In genomic region chr4:148405255-148405788, GRCm38 (mm10) we compare ENCODE assay signal across 14 mouse cellular contexts. TPM values are rescaled to one million over a fixed set of nuclear protein-coding genes. Genes with fewer than 3 reads are reported as not detected.
DNase-seq lines count a peak whose midpoint lies in the region; ATAC-seq and TF ChIP-seq lines count a peak whose summit lies in the region.
"Had no signal": no experiment of that assay in that cellular context is flagged by ENCODE, and none has a peak within 500 bp of the region (broad histone marks: within the 10 kb centered on the region; RNA-seq: fewer than 3 reads in every experiment).

No protein-coding gene starts in this region.

- H3K36me3 ChIP-seq in heart, embryonic 12.5 days = no peaks in the 10 kb centered on the region
- no peaks in the 10 kb centered on the region for H3K36me3 ChIP-seq in heart, embryonic 11.5 days (ENCODE audit: control insufficient read depth, insufficient read depth, low read length)
- H3K36me3 ChIP-seq in stomach, embryonic 14.5 days (ENCODE audit: control insufficient read depth, insufficient read depth, low read length) = no peaks in the 10 kb centered on the region
- no peaks in the 10 kb centered on the region for H3K36me3 ChIP-seq in stomach, postnatal 0 days (ENCODE audit: control insufficient read depth, insufficient read depth, low read length)
- no peaks in the 10 kb centered on the region for H3K36me3 ChIP-seq in limb, embryonic 14.5 days (ENCODE audit: control insufficient read depth, insufficient read depth, low read length)
- H3K36me3 ChIP-seq: embryonic facial prominence, embryonic 15.5 days had no signal

- no peak for TF ChIP-seq POLR2A in limb, embryonic 14.5 days (IDR thresholded peaks at IDR 0.05; ENCODE audit: borderline replicate concordance, extremely low read depth, insufficient read depth, insufficient read length)

- H3K4me3 ChIP-seq in heart, embryonic 12.5 days = no peak overlapping the region
- no peak overlapping the region for H3K4me3 ChIP-seq in heart, embryonic 11.5 days (ENCODE audit: low read depth, low read length)
- no peak overlapping the region for H3K4me3 ChIP-seq in stomach, embryonic 14.5 days (ENCODE audit: low read depth, low read length)
- H3K4me3 ChIP-seq in stomach, postnatal 0 days (ENCODE audit: low read depth, low read length) = no peak overlapping the region
- H3K4me3 ChIP-seq in limb, embryonic 14.5 days (replicated peaks; ENCODE audit: low read length) = no peak overlapping the region
- H3K4me3 ChIP-seq: embryonic facial prominence, embryonic 15.5 days had no signal

- TF ChIP-seq CTCF in stomach, postnatal 0 days (IDR thresholded peaks at IDR 0.05; ENCODE audit: low read depth) = no peak

- no peak for DNase-seq in stomach, postnatal 0 days (ENCODE audit: low spot score)
- DNase-seq in limb, embryonic 14.5 days (ENCODE audit: low spot score) = no peak
- no peak for DNase-seq in thymus, postnatal 25 days
- DNase-seq in retina, postnatal 1 day = no peak
- DNase-seq in layer of hippocampus, postnatal 36 days = no peak
- DNase-seq: B cell, adult 2 months; cerebellum, adult 9-11 months; kidney, adult 18-20 months; lung, postnatal 10 days; thymus, adult 2 months had no signal

- H3K9ac ChIP-seq in heart, embryonic 12.5 days = no peak overlapping the region
- H3K9ac ChIP-seq in heart, embryonic 11.5 days (ENCODE audit: low read depth, low read length) = no peak overlapping the region
- H3K9ac ChIP-seq in stomach, embryonic 14.5 days (replicated peaks; ENCODE audit: low read depth, low read length) = no peak overlapping the region
- H3K9ac ChIP-seq in stomach, postnatal 0 days (ENCODE audit: low read length) = no peak overlapping the region
- peak overlapping the region; percentile 12; the same call in 1 of the 2 replicates for H3K9ac ChIP-seq in limb, embryonic 14.5 days (ENCODE audit: low read depth, low read length, severe bottlenecking)
- H3K9ac ChIP-seq: embryonic facial prominence, embryonic 15.5 days had no signal

- WGBS in heart, embryonic 12.5 days = 15% methylated on average over 13 of the region's 13 CpGs
- WGBS in heart, embryonic 11.5 days (ENCODE audit: insufficient replicate concordance) = 16% methylated on average over 13 of the region's 13 CpGs
- 10% methylated on average over 13 of the region's 13 CpGs for WGBS in stomach, embryonic 14.5 days
- WGBS in stomach, postnatal 0 days = 17% methylated on average over 13 of the region's 13 CpGs
- 9% methylated on average over 13 of the region's 13 CpGs for WGBS in limb, embryonic 14.5 days

- H3K4me2 ChIP-seq in heart, embryonic 12.5 days = peak overlapping the region; percentile 18; the same call in 1 of the 2 replicates
- no peak overlapping the region for H3K4me2 ChIP-seq in heart, embryonic 11.5 days
- H3K4me2 ChIP-seq in stomach, embryonic 14.5 days (replicated peaks; ENCODE audit: low read depth, low read length) = 0 out of 2 replicates have a peak overlapping the region, but pooled peaks have one; percentile 20
- no peak overlapping the region for H3K4me2 ChIP-seq in stomach, postnatal 0 days (replicated peaks; ENCODE audit: low read depth)
- H3K4me2 ChIP-seq in limb, embryonic 14.5 days (replicated peaks; ENCODE audit: low read depth, low read length, severe bottlenecking) = peak overlapping the region; percentile 24; the same call in 1 of the 2 replicates

- H3K9me3 ChIP-seq in heart, embryonic 12.5 days (replicated peaks) = no peaks in the 10 kb centered on the region
- no peaks in the 10 kb centered on the region for H3K9me3 ChIP-seq in heart, embryonic 11.5 days (replicated peaks; ENCODE audit: control insufficient read depth, low read length)
- no peaks in the 10 kb centered on the region for H3K9me3 ChIP-seq in stomach, embryonic 14.5 days (ENCODE audit: control insufficient read depth, low read depth, low read length)
- H3K9me3 ChIP-seq in stomach, postnatal 0 days (ENCODE audit: control insufficient read depth, low read length) = no peaks in the 10 kb centered on the region
- no peaks in the 10 kb centered on the region for H3K9me3 ChIP-seq in limb, embryonic 14.5 days (ENCODE audit: control insufficient read depth, low read length)
- H3K9me3 ChIP-seq: embryonic facial prominence, embryonic 15.5 days had no signal

- H3K27ac ChIP-seq in heart, embryonic 12.5 days (ENCODE audit: poor library complexity, severe bottlenecking) = no peak overlapping the region
- H3K27ac ChIP-seq in heart, embryonic 11.5 days (ENCODE audit: low read depth, low read length) = no peak overlapping the region
- no peak overlapping the region for H3K27ac ChIP-seq in stomach, embryonic 14.5 days (ENCODE audit: low read length)
- H3K27ac ChIP-seq in stomach, postnatal 0 days (replicated peaks) = no peak overlapping the region
- no peak overlapping the region for H3K27ac ChIP-seq in limb, embryonic 14.5 days (replicated peaks; ENCODE audit: low read depth, low read length)
- H3K27ac ChIP-seq: embryonic facial prominence, embryonic 15.5 days had no signal

- H3K4me1 ChIP-seq in heart, embryonic 12.5 days (replicated peaks) = peaks cover 14% of the 10 kb centered on the region
- 0 out of 2 replicates have a peak, but pooled peaks cover 5% of the 10 kb centered on the region for H3K4me1 ChIP-seq in heart, embryonic 11.5 days (ENCODE audit: control insufficient read depth, insufficient read depth, low read length)
- H3K4me1 ChIP-seq in stomach, embryonic 14.5 days (ENCODE audit: control insufficient read depth, insufficient read depth, low read length) = peaks cover 8% of the 10 kb centered on the region
- H3K4me1 ChIP-seq in stomach, postnatal 0 days (replicated peaks; ENCODE audit: control insufficient read depth, insufficient read depth) = no peaks in the 10 kb centered on the region
- peaks cover 15% of the 10 kb centered on the region for H3K4me1 ChIP-seq in limb, embryonic 14.5 days (ENCODE audit: control insufficient read depth, insufficient read depth, low read length)

- TF ChIP-seq EP300 in stomach, postnatal 0 days (optimal IDR thresholded peaks at IDR 0.05) = no peak

- ATAC-seq in heart, embryonic 12.5 days (ENCODE audit: insufficient number of reproducible peaks, low FRiP score) = no peak
- ATAC-seq in heart, embryonic 11.5 days (replicated peaks; ENCODE audit: insufficient number of reproducible peaks, low FRiP score, low TSS enrichment) = no peak
- no peak for ATAC-seq in stomach, embryonic 14.5 days (ENCODE audit: insufficient number of reproducible peaks, insufficient read depth, low FRiP score, low read depth)
- ATAC-seq in stomach, postnatal 0 days (ENCODE audit: low FRiP score, low TSS enrichment) = no peak
- ATAC-seq in limb, embryonic 14.5 days (ENCODE audit: low FRiP score, low read depth) = no peak

- H3K27me3 ChIP-seq in heart, embryonic 12.5 days (replicated peaks) = peaks cover 88% of the 10 kb centered on the region
- H3K27me3 ChIP-seq in heart, embryonic 11.5 days (ENCODE audit: control insufficient read depth, insufficient read depth, low read length) = peaks cover 59% of the 10 kb centered on the region
- H3K27me3 ChIP-seq in stomach, embryonic 14.5 days (ENCODE audit: control insufficient read depth, insufficient read depth, low read length) = peaks cover 16% of the 10 kb centered on the region
- H3K27me3 ChIP-seq in stomach, postnatal 0 days (ENCODE audit: control insufficient read depth, insufficient read depth, low read length) = no peaks in the 10 kb centered on the region
- peaks cover 29% of the 10 kb centered on the region for H3K27me3 ChIP-seq in limb, embryonic 14.5 days (ENCODE audit: control insufficient read depth, insufficient read depth, low read length)

RNA-seq across cellular contexts. Expression of gene Ubiad1, which starts 39.2 kb away (rescaled TPM):
- 21.6 and 22.3 TPM in 2 replicates for polyA plus RNA-seq in heart, embryonic 12.5 days (2016; fragmentation: Nextera tagmentation; extraction: Ambion mirVana)
- polyA plus RNA-seq in heart, embryonic 11.5 days (2014; fragmentation: Nextera tagmentation; extraction: Ambion mirVana) = 14.7 and 16.2 TPM in 2 replicates
- 16.9 and 17.1 TPM in 2 replicates for polyA plus RNA-seq in stomach, embryonic 14.5 days (2014; fragmentation: Nextera tagmentation; extraction: Ambion mirVana)
- 9.5 and 10.3 TPM in 2 replicates for polyA plus RNA-seq in stomach, postnatal 0 days (2015; fragmentation: Nextera tagmentation; extraction: Ambion mirVana)
- polyA plus RNA-seq in limb, embryonic 14.5 days (2012; rRNA removed) = 15.0 and 18.0 TPM in 2 replicates
- 14.0 and 18.2 TPM in 2 replicates for polyA plus RNA-seq in limb, embryonic 14.5 days (2014; fragmentation: Nextera tagmentation; extraction: Ambion mirVana)
- total RNA-seq in layer of hippocampus, postnatal 36 days (2021) = 1 to 10 TPM; 7.9 to 8.4 TPM

RNA-seq across cellular contexts. Expression of gene Mtor, which starts 43.1 kb away (rescaled TPM):
- polyA plus RNA-seq in heart, embryonic 12.5 days (2016; fragmentation: Nextera tagmentation; extraction: Ambion mirVana) = 21.8 and 23.1 TPM in 2 replicates
- 18.9 and 23.6 TPM in 2 replicates for polyA plus RNA-seq in heart, embryonic 11.5 days (2014; fragmentation: Nextera tagmentation; extraction: Ambion mirVana)
- 22.8 and 24.4 TPM in 2 replicates for polyA plus RNA-seq in stomach, embryonic 14.5 days (2014; fragmentation: Nextera tagmentation; extraction: Ambion mirVana)
- 14.7 and 15.4 TPM in 2 replicates for polyA plus RNA-seq in stomach, postnatal 0 days (2015; fragmentation: Nextera tagmentation; extraction: Ambion mirVana)
- polyA plus RNA-seq in limb, embryonic 14.5 days (2012; rRNA removed) = 18.0 and 20.3 TPM in 2 replicates
- 18.5 and 21.6 TPM in 2 replicates for polyA plus RNA-seq in limb, embryonic 14.5 days (2014; fragmentation: Nextera tagmentation; extraction: Ambion mirVana)
- 10 to 100 TPM; 80.7 to 85.9 TPM for total RNA-seq in layer of hippocampus, postnatal 36 days (2021)

Comparison
In these comparisons a context has a peak if more than half of its experiments do, and no peak if none do; other contexts are left out.
1. H3K4me2 ChIP-seq: peak in heart, embryonic 12.5 days (single experiment), stomach, embryonic 14.5 days (single experiment) and limb, embryonic 14.5 days (single experiment); none in heart, embryonic 11.5 days (single experiment) and stomach, postnatal 0 days (single experiment).